Mouse (Mus musculus) yolk sac, embryonic 10.5 days (tissue): Measurements from ENCODE around the gene Bmp8b.
A peak's percentile ranks its signal among the peaks of the same experiment; 100 is the strongest.
"Not testable (repeated sequence)": the region's sequence is repeated elsewhere in the genome, so short reads cannot be mapped to it uniquely, and the experiment has no call there.

ENCODE experiments used
- DNase-seq: peaks from one replicate; pipeline ENCODE4 v3.0.0-alpha.2; 2017; ENCODE audit warnings: low spot score

Gene Bmp8b

GRCm38 (mm10) chr4:123111275-123111983, 6.5 kb downstream of the Bmp8b start:
- DNase-seq: not testable (repeated sequence)

GRCm38 (mm10) chr4:123112216-123112764, 7.3 kb downstream of the Bmp8b start:
- no peak for DNase-seq

GRCm38 (mm10) chr4:123114651-123115050, 9.7 kb downstream of the Bmp8b start:
- not testable (repeated sequence) for DNase-seq

GRCm38 (mm10) chr4:123116011-123116410, 11.0 kb downstream of the Bmp8b start, which contains the start of gene Oxct2b:
Gene Oxct2b (plus strand): TSS chr4:123116266.
- DNase-seq: no peak

- not testable (repeated sequence) for DNase-seq
Measured at GRCm38 (mm10) chr4:123116640-123117039, 11.7 kb downstream of the Bmp8b start.

- no peak for DNase-seq
Measured at GRCm38 (mm10) chr4:123121286-123121685, 16.3 kb downstream of the Bmp8b start.

GRCm38 (mm10) chr4:123126626-123127025, 21.7 kb downstream of the Bmp8b start:
- DNase-seq: no peak

GRCm38 (mm10) chr4:123127051-123127450, 22.1 kb downstream of the Bmp8b start:
- DNase-seq: no peak

- no peak for DNase-seq
Measured at GRCm38 (mm10) chr4:123137551-123137950, 32.6 kb downstream of the Bmp8b start.

- peak; percentile 92 for DNase-seq
Measured at GRCm38 (mm10) chr4:123139513-123140154, 34.7 kb downstream of the Bmp8b start, which contains the start of gene Ppie. Gene Ppie (minus strand): TSS chr4:123139951.

- no peak for DNase-seq
Measured at GRCm38 (mm10) chr4:123147446-123148150, 42.6 kb downstream of the Bmp8b start.

GRCm38 (mm10) chr4:123152003-123152402, 47.0 kb downstream of the Bmp8b start:
- no peak for DNase-seq

GRCm38 (mm10) chr4:123152976-123153375, 48.0 kb downstream of the Bmp8b start:
- no peak for DNase-seq

GRCm38 (mm10) chr4:123155004-123155403, 50.0 kb downstream of the Bmp8b start:
- peak; percentile 11 for DNase-seq

GRCm38 (mm10) chr4:123155427-123155826, 50.5 kb downstream of the Bmp8b start:
- DNase-seq: no peak

GRCm38 (mm10) chr4:123155840-123156239, 50.9 kb downstream of the Bmp8b start:
- no peak for DNase-seq

- no peak for DNase-seq
Measured at GRCm38 (mm10) chr4:123160571-123160970, 55.6 kb downstream of the Bmp8b start.

GRCm38 (mm10) chr4:123161251-123161650, 56.3 kb downstream of the Bmp8b start:
- DNase-seq: not testable (repeated sequence)

- DNase-seq: no peak
Measured at GRCm38 (mm10) chr4:123162305-123162917, 57.4 kb downstream of the Bmp8b start.

- DNase-seq: no peak
Measured at GRCm38 (mm10) chr4:123164157-123164556, 59.2 kb downstream of the Bmp8b start.

GRCm38 (mm10) chr4:123171811-123172210, 66.8 kb downstream of the Bmp8b start:
- no peak for DNase-seq
